Mouse (Mus musculus): ENCODE measurements at regions not wholly inside any gene's neighbourhood (a gene's known extent, or its start where the extent isn't known, plus 50 kb on each side); places are given as distances from the start of the nearest gene placed in this dataset.
A peak's percentile ranks its signal among the peaks of the same experiment; 100 is the strongest.

DNA sequence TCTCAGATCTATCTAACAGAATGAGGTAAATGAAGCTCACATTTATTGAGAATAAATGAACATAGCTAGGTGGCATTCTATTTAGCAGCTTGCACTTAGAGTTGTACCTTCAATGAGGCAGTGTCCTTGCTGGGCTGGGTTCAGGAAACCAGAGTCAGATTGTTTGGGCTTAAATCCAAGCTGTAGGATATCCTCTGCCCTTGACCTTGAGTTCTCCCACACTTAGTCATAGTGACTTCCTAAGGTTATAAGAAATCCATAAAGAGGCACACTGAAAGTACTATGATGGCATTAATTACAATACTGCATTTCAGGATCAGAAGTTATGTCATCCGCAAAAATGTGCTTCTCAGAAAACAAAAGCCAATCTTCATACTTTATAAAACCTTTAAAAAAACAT lies 286.3 kb downstream of the Gsdmc2 start:
- no peak for ATAC-seq (ENCODE audit: poor library complexity, severe bottlenecking)

DNA sequence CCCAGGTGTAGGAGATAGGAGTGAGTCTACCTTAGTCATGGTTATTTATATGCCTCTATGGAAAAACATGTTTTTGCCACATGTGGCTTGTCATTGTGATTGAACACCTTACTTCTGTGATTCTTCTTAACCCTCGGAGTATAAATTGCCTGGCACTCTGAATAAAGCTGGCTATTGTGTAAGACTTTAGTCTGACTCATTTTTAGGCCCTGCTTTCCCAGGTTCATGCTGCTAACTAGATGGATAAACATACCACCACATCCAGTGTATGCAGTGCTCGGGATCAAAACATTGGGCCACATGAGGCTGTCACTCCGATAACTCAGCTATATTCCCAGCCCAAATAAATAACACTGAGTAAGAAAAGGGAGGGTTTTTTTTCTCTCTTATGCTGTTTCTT lies 287.2 kb downstream of the Gsdmc2 start:
- no peak for ATAC-seq (ENCODE audit: poor library complexity, severe bottlenecking)

DNA sequence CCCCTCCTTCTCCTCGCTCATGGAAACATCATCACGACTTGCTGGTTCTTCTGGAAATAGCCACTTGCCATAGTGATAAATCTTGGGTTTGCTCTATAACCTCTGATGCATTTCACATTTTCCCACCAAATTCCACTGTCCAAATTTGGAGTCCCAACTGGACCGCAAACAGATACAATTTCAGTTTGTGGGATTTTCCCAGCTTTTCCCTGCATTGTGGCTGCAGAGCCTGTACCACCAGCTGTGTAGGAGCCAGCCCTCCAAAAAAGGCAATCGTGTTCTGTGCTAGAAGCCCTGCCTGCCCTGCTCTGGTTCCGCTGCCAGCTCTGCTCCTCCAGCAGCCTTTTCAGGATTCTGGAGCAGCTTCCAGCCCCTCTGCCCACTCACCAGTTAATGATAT lies 291.4 kb downstream of the Gsdmc2 start:
- no peak for ATAC-seq (ENCODE audit: poor library complexity, severe bottlenecking)

DNA sequence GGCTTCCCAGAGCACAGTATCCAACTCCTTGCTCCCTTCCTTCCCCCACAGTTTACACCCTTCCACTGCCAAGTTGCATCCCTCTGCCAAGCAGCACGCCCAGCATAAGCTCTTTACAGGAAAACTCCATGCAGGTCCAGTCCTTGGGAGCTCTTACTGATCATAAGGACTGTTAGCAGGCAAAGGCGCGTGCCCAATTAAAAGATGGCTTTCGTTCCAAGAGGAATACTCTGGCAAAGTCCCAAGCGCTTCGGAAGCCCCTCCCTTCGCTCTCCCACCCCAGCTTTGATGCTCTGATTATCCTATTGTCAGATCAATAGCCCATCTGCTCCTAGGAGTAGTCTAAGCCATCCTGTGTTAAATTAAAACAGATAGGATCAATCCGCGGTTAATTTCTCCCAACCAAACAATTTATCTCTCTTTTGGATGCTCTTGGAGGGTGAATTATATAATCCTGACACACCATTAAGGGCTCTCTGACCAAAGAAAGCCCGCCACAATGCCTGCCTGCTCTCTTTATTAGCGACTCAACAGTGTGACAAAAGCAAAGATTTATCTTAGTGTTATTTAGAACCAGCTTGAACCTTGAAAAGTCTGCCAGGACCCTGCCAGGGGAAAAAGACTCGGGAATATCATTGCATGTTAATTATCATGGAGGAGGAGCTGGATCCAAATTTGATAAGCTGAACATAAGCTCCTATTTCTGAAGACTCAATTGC lies 312.5 kb downstream of the Gsdmc2 start:
- ATAC-seq (ENCODE audit: poor library complexity, severe bottlenecking) = no peak

DNA sequence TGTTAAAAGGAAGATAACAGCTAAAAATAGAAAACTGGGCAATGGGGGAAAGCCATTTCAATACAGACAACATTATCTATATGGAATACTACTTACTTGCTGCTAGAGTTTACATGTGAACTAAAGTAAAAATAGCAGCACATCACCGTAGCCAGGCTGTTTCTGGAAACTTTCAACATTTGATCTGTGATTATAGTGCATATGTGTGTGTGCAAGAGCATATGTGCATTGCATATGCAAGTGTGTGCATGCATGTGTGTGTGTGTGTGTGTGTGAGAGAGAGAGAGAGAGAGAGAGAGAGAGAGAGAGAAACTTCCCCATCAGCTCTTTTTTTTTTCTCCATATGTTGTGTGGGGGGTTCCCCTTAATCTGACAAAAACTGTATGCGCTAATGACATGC lies 317.7 kb downstream of the Gsdmc2 start:
- ATAC-seq (ENCODE audit: poor library complexity, severe bottlenecking) = no peak

DNA sequence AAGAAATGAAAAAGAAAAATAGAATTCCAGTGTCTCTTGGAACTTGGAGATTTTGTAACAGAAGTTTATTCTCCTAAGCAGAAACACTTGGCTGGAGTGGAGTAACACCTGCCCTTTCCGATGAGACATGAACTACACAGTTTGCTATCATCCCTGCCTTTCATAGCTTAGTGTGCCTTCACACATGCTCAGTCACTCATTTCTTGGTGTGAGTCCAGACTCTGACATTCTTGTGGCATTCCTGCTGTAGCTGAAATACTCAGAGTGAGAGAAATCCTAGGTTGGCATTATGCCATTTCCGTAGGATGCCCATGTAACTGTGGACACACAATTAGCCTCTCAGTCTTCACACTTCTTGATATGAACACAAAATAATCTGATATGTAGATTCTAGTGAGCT lies 318.2 kb downstream of the Gsdmc2 start:
- no peak for ATAC-seq (ENCODE audit: poor library complexity, severe bottlenecking)

DNA sequence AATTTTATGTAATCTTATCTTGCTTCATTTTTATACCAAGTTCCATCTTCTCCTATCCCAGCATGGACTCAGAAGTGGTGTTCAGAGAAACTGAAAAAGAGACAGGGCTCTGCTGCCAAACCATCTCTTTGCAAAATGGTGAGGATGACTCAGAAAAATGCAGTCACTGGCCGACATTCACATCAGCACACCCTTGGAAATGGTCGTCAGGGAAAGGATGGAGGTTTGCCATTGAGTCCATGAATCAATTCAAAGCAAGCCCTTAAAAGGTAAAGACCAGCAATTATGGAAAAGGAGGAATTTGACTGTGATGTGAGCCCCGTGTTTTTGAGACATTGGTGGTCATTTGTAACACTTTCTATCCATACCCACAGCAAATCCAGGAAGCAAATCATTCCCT lies 327.7 kb downstream of the Gsdmc2 start:
- no peak for ATAC-seq (ENCODE audit: poor library complexity, severe bottlenecking)

DNA sequence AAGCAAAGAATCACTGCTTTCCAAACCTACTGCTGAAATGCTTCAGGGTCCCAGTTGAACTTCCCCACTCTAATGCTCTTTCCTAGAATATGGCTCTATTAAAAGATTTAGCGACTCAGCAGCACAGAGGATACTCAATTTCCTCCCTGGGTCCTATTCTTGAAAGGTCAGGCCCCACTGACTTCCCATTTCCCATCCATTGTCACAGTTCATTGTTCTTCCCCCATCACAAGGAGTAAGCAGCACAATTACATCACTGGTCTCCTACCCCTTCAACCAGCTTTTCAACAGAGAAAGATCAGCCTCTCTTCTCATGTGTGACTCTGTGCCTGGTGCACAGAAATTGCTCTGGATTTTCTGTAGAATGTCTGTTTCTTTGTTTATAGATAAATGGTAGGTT lies 344.5 kb downstream of the Gsdmc2 start:
- ATAC-seq (ENCODE audit: poor library complexity, severe bottlenecking) = peak; percentile 41

DNA sequence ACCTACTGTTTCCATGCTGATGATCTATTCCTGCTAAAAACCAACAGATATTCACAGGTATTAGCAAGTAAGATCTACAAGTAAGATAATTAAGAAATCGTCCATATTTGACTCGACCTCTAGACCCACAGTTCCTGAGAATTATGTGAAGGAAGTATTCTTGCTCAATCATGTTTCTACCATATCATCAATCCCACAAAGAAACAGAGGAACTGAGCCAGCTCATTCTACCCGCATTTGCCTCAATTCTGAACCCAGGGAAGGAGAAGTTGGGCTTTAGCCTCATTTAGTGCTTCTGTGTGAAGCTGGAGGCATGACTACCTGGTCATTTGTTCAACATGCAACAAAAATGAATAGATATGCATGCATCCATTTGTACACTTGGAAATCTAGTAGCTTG lies 346.5 kb downstream of the Gsdmc2 start:
- peak; percentile 78 for ATAC-seq (ENCODE audit: poor library complexity, severe bottlenecking)

DNA sequence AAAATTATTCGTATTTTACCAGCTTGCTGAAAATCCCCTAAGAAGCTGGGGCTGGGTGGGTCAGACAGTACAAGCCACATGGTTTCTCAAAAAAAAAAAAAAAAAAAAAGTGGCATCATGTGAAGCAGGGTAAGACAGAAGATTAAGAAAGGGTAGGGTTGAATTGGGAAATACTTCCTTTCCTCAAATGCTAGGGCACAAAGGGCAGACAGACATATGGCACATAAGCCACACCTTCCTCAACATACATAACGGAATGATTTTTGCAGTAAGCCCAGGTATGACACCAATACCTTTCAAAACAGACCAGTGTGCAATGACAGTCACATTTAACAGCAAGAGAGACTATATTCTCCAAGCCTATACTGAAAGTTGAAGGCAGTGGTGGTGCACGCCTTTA lies 347.8 kb downstream of the Gsdmc2 start:
- ATAC-seq (ENCODE audit: poor library complexity, severe bottlenecking) = peak; percentile 89

DNA sequence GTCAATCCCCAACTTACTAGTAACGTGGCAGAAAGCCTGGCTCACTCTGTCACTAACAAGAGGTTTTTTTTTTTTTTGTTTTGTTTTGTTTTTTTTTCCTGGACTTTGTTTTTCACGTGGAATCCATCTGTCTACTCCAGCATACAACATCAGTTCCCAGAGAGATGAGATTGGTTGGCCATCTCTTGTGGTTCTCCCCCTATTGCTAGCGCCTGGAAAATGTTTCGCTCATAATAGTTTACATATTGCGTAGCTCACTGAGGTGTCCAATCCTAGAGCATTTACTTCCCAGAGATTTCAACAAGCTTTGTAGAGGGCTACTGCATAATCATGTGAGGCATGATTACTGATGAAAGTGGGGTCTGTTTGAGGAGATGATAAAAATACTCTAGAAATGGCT lies 360.1 kb downstream of the Gsdmc2 start:
- no peak for ATAC-seq (ENCODE audit: poor library complexity, severe bottlenecking)

DNA sequence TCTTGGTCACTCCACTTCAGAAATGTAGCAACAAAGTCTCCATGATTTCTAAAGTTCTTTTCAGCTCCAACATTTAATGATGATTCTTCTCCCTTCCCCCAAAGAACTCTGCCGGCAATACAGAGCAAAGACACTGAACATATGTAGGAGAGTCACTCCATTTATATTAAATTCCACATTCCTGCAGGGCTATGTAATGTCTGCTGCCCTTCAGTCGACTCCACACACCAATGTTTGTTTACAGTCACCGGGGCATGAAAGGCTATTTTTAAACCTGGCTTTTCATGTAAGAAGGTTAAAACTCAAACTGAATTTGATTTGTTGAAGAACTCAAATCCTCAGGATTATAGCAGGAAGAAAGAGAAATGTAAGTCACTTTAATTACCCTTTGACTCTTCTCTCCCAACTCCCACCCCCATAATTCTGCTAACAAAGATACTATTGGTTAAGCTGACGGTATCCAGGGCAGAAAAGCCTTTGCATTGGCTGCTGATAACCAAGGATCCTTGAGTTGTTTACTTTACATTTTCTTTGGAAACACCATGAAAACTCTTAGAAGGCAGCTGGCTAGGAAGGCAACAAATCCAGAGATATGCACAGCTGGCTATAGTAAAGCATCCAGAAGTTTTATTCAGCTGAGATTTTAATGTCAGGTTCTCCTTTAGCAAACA lies 360.6 kb downstream of the Gsdmc2 start:
- no peak for ATAC-seq (ENCODE audit: poor library complexity, severe bottlenecking)

DNA sequence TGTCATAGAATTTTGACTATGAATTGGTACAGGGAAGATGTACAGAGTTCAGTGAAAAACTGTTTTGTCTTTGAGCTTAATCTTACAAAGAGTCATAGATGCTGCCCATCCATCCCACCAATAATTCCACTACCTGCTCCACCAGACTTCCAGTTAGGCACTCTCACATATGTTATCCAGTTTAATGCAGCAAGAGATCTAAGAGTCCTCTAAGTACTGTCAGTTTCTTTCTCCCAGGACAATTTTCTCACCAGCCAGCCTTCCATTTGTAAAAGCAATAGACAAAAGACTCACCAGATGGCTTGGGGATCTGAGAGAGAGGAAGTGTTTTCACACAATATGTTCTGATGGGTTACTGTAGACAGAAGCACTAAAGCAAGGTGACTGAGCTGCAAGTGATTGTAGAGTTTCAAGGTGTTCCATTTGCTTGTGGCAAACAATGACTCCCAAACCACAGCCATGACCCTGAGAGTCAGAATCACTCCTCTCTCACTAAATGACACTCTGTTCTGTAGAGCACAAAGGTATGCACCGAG lies 365.6 kb downstream of the Gsdmc2 start:
- no peak for ATAC-seq (ENCODE audit: poor library complexity, severe bottlenecking)

DNA sequence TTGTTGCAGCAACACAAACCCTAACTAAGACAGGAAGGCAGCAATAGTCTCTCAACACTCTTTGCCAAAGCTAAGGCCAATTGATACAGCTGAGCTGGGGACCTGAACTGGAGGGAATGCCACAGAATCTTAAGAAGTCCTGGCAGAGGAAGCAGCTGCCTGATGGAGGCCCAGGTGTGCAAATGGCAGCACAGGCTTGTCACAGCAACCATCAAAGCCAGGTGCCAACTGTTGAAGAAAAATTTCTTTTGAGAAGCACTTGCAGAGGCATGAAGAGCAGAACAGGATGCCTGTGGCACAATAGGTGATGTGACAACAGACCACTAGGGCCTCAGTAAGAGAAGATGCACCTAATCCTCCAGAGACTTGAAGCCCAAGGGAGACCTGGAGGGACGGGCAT lies 378.1 kb downstream of the Gsdmc2 start:
- ATAC-seq (ENCODE audit: poor library complexity, severe bottlenecking) = no peak

DNA sequence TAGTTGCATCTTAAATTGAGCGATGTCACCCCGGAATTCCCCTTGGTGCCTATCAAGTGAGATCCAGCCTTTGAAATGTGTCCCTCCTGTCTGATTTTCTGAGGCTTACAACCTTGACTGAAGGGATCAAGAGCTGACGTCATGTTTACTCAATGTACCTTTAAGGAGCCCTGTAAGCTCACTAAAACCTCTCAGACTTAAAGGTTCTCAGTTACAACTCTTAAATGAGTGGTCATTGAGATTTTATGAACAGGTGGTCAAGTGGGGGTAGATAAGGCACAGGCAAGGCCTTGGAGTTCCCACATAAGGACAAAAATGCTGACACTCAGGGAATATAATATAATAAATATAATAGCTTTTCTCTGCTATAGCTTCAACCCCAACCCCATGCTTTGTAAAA lies 392.4 kb downstream of the Gsdmc2 start:
- no peak for ATAC-seq (ENCODE audit: poor library complexity, severe bottlenecking)

DNA sequence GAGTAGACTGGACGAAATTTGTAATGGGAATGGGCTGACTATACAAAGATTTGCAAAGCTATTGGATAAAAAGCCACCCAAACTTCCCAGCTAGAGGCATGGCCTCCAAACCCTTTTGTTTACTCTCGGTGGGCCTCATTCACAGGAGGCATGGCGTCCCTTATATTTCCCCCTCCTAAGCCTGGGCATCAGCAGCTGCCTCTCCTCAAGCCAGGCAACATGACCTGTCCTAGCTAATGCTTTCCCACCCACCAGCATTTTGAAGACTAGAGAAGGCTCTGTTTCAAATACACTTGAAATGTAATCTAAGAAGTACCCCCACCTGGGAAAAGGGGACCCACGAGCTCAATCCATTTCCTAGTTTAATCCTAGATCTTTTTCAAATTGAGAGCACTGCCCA lies 398.7 kb downstream of the Gsdmc2 start:
- ATAC-seq (ENCODE audit: poor library complexity, severe bottlenecking) = no peak

DNA sequence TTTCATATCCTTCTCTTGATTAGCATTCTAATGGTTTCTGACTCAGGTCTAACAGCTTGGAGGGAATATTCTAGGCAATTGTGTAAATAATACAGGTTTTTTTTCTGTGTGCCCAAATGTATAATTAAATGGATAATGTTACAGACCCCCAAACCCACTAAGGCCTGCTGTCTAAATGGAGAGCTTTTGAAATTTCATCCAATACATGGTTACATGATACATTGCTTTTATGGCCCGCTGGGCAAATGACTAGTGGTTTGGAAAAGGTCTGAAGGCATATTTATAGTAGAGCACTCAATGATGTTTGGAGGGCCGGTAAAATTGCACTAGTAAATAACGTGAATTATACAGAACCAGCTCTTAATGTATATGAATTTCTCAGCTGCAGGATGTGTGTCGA lies 400.0 kb downstream of the Gsdmc2 start:
- no peak for ATAC-seq (ENCODE audit: poor library complexity, severe bottlenecking)

DNA sequence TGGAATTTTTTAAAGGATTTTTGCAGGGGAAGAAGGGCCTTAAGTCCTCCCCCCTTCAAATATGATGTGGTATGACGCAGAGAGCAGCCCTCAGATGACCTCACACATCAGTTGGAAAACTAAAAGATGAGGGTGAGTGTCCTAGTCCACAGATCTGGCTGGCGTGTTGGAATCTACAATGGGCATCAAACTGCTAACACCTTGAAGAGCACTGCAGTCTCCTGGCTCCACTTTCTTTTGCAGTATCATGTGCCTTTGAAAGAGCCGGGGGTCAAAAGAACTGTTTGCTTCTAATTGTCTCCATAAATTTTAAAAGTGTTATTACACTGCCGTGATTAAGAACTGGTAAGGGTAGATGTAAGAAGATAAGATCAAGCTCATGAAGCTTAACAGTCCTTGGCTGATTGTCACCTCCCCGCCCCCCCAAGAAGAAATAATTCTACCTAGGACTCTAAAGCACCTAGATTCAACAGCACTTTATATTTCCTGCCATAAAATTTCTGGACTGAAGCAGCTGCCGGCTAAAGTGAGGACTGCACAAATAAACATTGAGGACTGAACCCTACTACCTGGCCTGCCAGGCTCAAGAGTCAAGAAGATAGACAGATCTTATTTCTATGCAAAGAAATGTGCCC lies 402.7 kb downstream of the Gsdmc2 start:
- no peak for ATAC-seq (ENCODE audit: poor library complexity, severe bottlenecking)

DNA sequence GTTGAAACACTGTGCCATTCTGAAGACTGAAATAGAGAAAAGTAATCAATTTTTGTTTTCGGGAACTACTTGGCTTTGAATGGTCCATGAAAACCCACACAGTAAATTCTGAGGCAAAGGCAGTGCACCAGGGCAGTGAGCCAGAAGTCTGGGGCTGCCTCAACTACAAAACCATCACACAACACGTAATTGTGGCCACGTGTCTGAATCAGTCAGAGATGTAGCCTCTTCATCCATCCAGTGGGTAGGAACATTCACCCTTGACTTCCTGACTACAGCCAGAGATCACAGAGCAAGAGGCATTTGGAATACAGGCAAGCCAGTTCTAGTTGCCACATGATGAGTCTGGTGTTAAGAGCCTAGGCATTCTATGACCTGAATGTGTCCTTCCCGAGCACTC lies 432.3 kb downstream of the Gsdmc2 start:
- ATAC-seq (ENCODE audit: poor library complexity, severe bottlenecking) = no peak

DNA sequence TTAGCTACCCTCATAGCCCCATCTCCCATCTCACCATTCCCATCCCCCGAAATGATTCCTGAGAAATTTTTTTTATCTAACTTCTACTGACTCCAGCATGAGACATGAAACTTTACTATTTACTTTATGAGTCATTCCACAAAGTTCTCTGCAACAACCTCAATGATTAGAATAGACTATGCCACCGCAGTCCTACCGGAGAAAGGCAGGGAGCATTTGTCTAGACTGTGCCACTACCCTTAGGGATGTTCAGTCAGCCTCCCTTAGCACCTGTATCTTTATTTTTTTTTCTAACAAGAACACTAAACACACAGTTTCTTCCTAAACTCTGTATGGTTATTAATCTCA lies 433.2 kb downstream of the Gsdmc2 start:
- no peak for ATAC-seq (ENCODE audit: poor library complexity, severe bottlenecking)

DNA sequence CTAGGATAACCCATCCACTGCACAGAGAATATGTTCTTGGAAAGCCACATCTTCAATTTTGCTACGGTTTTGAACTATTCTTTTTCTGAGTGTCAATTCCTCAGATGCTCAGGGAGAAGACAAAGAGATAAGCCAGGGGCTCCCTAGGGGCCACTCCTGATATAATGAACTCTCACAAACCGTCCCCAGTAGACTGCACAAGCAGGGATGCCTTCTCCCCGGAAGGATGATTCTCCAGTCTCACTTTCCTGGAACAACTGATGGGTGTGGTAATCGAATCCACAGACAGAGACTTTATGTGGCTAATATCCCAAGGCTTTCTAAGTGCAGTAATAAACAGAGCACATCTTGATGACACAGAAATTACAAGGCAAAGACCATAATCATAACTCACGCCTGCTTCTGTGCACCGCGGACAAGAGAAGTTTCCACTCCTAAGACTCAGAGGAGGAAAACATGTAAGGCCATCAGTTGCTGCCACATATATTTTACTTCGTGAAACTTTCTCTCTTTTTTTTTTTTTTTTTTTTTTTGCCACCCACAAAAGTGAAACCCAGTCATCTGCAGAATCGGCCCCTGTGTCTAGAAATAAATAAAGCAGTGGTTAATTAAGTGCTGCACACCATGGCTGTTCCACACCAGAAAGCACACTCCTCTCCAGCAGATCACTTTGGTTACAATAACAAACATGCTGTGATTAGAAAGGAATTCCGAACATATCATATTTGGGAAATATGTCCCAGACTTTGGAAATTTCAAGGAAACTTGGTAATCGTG lies 433.8 kb downstream of the Gsdmc2 start:
- no peak for ATAC-seq (ENCODE audit: poor library complexity, severe bottlenecking)

DNA sequence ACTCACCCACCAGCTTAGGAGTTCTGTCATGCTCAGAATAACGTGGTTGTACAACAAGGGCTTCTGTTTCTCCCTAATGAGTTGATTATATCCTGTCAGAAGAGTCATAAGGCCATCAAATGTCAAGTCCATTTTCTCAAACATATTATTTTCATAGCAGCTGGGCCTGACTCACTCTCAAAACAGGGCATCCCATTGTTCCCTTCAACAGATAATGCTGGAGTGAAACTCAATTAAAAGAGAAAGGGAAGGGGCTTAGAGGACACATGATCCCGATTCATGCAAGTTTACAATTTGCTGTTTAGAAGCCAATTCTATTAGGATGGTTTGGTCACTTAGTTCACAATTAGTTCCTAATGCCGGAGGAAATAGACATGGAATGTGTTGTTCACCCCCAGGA lies 444.5 kb downstream of the Gsdmc2 start:
- ATAC-seq (ENCODE audit: poor library complexity, severe bottlenecking) = no peak
